Mouse (Mus musculus) spleen, adult 18-20 months (tissue): Measurements from ENCODE around the gene Klk1b5.
"Not testable (repeated sequence)": the region's sequence is repeated elsewhere in the genome, so short reads cannot be mapped to it uniquely, and the experiment has no call there.

ENCODE experiments used
- DNase-seq, 2 experiments: peaks; one replicate each; pipeline ENCODE4 v3.0.0; 2022; ENCODE audit warnings: mixed read lengths in 2 of 2

Klk1b5 gene

DNA sequence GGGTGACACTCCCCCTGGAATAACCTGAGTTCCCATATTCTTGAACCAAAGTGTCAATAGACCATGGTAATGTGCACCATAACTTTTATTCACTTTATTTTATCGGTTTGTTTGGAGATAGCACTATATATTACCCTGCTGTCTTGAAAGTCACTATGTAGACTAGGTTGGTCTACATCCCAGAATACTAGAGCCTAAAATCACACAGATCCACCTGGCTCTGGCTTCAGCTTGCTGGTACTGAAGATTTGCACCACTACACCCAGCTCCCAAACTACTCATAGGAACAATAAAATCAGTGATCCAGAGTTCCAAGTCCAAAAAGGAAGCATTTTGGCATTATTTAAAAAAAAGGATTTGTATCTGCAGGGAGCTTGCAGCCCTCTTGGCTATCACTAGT is at the start of gene Klk1b5:
Gene Klk1b5 (plus strand): TSS at position 301 of the 400 bp plus-strand sequence.
- no peak for DNase-seq

DNA sequence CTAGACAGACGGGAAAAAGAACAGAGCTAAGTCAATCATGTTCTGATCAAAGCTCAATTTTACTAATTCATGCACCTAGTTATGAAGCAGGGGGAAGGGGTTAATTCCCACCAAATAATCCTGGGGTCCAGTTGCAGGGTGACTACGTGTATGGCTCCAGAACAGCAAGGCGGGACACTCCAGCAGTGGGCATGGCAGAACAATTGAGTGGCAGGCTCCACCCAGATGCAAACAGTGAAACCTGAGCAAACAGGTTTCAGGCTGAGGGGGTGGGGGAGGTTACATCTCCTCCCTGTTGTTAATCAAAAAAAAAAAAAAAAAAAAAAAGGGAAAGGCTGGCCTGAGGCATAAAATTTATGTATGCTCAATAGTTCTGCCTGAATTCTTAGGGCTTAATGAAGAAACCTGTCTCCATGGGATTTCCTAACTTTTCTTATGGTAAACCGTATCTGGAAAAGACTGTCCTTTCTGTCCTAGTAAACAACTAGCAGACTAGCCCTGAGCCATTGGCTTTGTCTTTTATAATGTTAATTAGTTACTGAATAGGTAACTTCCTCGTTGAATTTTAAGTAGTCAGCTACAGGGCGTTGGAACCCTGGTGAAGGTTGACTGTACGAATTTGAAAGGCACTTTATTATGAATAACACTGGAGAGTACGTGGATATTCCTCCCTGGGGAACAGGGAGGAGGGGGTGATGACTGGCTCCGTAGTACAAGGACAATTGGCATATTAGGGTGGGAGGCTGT is 36.3 kb upstream of the Klk1b5 start:
- no peak for DNase-seq

- not testable (repeated sequence) for DNase-seq
Measured at GRCm38 (mm10) chr7:44186516-44186915, 29.2 kb upstream of the Klk1b5 start.

DNA sequence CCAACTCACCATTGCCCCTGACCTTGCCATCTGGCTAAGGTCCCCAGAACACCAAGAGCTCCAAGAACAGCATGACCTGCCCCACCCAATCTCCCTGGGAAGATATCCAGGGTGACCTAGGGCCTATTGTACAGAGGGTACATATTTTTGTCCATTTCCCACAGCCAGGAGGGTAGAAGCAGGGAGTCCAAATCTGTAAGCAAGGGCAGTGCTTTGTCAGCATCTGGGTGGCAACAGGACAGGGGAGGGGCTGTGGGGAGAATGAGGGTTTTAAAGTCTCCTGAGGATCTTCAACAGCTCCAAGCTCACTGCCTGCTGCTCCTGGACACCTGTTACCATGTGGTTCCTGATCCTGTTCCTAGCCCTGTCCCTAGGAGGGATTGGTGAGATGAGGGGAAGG is 27.8 kb upstream of the Klk1b5 start, which contains the start of gene Klk1b24:
Gene Klk1b24 (plus strand): TSS at position 301 of the 400 bp plus-strand sequence.
- not testable (repeated sequence) for DNase-seq

DNA sequence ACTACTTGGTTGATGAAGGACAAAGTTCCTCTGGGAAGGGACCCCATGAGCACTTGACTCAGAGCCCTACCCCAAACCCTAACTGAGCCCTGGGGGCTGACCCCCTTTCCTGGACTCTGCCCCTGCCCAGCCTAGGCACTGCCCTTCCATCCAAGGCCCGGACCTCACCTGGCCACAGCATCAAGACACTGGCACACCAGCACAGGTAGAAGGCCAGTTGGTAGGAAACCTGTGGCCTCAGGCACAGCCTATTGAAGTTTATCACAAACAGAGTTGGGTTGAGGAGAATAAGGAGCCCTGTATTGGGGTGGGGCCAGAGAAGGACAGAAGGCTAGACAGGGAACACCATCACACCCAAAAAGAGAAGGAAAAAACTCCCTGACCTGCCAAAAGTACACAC is 22.3 kb upstream of the Klk1b5 start:
- not testable (repeated sequence) for DNase-seq

GRCm38 (mm10) chr7:44197891-44198290 is 17.9 kb upstream of the Klk1b5 start, which contains the start of gene Klk1b3:
Klk1b3 (plus strand) TSS chr7:44198191.
- DNase-seq, result no peak

- not testable (repeated sequence) for DNase-seq
Measured at GRCm38 (mm10) chr7:44207135-44207534, 8.6 kb upstream of the Klk1b5 start, which contains the start of gene Klk1b4. Klk1b4 (plus strand) TSS chr7:44207435.

- DNase-seq, result no peak
Measured at GRCm38 (mm10) chr7:44208307-44208706, 7.4 kb upstream of the Klk1b5 start.

DNA sequence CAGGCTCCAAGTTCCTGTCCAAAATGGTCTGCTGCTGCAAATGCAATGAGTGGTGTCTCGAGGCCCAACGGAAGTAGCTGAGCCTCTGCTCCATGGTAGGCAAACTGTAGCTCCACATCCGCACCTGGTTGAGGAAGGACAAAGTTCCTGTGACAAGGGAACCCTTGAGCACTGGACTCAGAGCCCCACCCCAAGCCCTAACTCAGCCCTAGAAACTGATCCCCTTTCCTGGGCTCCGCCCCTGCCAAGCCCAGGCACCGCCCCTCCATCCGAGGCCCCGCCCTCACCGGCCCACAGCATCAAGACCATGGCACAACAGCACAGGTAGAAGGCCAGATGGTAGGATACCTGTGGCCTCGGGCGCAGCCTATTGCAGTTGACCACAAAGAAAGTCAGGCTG is 5.9 kb downstream of the Klk1b5 start:
- DNase-seq, result not testable (repeated sequence)

DNA sequence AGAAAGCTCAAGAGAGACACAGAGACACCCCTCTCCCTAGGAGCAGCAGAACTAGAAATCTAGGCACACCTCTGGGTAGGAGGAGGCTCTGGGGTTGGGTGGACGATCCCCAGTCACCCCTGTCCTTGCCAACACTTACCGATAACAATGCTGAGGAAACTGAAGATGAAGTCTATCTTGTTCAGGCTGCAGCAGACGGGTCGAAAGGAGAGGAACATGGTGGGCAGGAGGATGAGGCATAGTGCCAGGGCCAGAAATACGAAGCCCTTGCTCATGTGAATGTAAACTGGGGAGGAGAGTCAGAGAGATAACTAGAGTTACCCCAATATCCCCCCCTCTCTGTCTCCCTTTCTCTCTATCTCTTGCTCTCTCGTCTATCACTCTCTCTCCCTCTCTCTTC is 6.6 kb downstream of the Klk1b5 start:
- not testable (repeated sequence) for DNase-seq

GRCm38 (mm10) chr7:44225076-44225475 is 9.3 kb downstream of the Klk1b5 start, which contains the start of gene Klk1:
Klk1 (plus strand) TSS chr7:44225360.
- no peak for DNase-seq

- no peak for DNase-seq
Measured at GRCm38 (mm10) chr7:44235909-44236308, 20.2 kb downstream of the Klk1b5 start, which contains the start of gene Gm36864. Gm36864 (plus strand) TSS chr7:44236177.

- no peak for DNase-seq
Measured at GRCm38 (mm10) chr7:44239913-44240312, 24.2 kb downstream of the Klk1b5 start.

- DNase-seq, result no peak
Measured at GRCm38 (mm10) chr7:44240712-44241111, 25.0 kb downstream of the Klk1b5 start.

- no peak for DNase-seq
Measured at GRCm38 (mm10) chr7:44241163-44241562, 25.4 kb downstream of the Klk1b5 start.

DNA sequence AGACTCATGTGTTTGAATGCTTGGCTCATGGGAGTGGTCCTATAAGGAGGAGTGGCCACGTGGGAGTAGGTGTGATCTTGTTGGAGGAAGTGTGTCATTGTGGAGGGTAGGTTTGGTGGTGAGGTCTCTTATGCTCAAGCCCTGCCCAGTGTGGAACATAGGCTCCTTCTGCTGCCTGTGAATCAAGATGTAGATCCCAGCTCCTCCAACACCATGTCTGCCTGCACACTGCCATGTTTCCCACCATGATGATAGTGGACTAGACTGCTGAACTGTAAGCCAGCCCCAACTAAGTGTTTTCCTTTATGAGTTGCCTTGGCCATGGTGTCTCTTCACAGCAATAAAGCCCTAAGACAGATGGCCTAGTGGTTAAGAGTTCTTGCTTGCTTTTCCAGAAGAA is 28.3 kb downstream of the Klk1b5 start:
- DNase-seq, result no peak

DNA sequence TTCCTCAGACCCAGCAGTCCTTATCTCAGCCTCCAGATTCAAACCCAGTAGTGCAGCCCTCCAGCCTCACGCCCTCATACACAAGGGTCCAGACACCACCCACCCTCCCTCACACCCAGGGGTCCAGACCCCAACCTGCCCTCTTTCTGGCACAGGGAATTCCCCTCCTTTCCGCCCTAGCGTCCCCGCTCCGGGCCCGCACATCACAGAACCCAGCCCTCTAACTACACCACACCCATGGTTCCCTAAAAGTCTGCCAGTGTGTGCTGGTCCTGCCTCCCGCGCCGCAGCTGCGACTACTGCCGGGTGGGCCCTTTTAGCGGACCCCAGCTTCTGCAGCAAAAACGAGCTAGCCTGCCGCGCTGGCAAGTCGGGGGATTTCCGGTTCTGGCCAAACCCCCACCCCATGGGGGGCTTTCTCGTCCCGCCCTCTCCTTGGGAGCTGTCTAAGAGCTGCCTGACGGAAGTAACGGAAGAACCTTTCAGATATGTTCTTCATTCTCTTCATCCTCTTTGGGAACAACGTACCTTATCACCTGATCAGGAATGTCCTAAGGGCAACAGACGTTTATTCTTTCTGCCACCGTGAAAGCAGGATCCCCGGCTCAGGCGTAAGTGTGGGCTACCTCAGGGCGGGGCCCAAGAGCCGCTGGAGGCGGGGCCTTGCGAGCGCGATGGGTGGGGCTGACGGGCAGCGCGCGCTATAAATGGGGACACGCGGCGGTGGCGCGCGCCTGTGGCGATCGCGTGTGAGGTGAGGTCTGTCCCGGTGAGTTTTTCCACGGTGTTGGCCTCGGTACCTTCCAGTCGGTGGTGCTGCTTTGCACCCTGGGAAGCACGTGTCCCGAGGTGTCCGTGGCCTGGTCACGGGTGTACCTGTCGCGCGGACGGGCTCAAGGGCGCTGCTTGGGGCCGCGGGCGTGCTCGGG is 30.6 kb downstream of the Klk1b5 start, which contains the start of the genes 1700028J19Rik and 2410002F23Rik:
Gene 1700028J19Rik (minus strand): TSS at position 641 of the 929 bp plus-strand sequence.
Gene 2410002F23Rik (plus strand): TSS at position 668 of the 929 bp plus-strand sequence.
- peak; percentile 84 to 95 for DNase-seq

DNA sequence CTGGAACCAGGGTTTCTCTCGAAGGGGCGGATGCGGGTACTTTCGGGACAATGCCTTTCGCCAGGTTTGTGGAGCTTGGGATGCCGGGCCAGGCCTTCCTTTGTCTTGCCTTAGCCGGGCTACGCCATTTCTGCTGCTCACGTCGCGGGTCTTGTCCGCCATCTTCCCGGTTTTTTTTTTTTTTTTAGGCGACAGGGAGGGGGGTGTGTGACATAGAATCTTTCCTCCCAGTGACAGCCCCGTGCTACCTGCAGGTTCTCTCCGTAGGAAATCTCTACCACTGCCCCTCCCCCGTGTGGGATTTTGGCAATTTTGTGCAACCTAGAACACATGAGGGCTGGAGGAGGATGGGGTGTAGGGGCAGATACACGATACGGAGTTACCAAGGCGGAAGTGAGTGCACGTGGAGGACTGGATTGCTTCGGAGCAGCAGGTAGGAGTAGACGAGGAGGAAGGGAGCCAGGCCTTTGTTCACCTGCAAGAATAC is 31.3 kb downstream of the Klk1b5 start:
- peak in 1 of 2 experiments; percentile 53 for DNase-seq

GRCm38 (mm10) chr7:44247971-44248370 is 32.2 kb downstream of the Klk1b5 start:
- no peak for DNase-seq

DNA sequence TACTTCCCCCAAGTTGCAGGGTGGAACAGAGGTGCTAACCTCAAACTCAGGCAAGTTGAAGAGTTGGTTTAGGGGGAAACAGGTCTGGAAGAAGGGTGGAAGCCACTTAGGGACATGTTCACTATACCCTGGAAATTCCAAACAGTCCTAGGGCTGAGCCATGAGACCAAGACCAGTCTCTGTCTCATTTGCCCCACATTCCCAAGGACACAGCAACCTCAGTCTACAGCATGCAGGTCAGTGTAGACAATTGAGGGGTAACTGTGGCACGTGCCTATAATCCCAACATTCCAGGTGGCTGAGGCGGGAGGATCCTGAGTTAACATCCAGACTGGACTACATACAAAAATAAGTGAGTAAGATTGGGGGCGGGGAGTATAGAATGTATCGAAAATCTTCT is 33.5 kb downstream of the Klk1b5 start:
- DNase-seq, result no peak

DNA sequence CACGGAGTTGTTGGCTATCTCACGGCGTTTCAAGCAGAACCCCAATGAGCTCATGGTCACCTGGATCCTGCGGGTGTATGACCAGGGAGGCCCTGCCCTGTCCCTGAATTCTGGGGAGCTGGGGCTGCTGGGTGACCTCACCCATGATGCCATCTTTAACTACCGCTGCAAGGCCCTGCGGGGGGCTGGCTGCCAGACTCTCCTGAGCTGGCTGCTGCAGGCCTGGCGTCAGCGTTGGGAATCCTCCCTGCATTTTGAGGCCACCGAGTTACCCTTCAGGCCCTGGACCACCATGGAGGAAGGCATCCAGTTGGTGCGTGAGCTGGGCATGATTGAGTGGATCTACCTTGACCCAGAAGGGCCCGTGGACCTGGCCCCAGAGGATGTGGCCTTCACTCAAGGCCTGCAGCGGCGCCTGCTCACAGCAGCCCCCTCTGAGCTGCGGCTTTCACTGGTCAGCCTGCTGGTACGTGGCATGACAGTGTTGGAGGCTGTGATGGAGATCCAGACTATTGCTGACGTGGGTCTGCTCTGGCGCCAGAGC is 35.1 kb downstream of the Klk1b5 start:
- peak in 1 of 2 experiments; percentile 6 for DNase-seq

- DNase-seq, result no peak
Measured at GRCm38 (mm10) chr7:44253023-44253616, 37.4 kb downstream of the Klk1b5 start.
